Mouse (Mus musculus) lung, postnatal 4 days (tissue): ENCODE data around the gene Ext2.

Source experiments
- DNase-seq, 2 experiments: peaks; one replicate each; pipeline ENCODE4 v3.0.0; 2021

Gene Ext2

DNA sequence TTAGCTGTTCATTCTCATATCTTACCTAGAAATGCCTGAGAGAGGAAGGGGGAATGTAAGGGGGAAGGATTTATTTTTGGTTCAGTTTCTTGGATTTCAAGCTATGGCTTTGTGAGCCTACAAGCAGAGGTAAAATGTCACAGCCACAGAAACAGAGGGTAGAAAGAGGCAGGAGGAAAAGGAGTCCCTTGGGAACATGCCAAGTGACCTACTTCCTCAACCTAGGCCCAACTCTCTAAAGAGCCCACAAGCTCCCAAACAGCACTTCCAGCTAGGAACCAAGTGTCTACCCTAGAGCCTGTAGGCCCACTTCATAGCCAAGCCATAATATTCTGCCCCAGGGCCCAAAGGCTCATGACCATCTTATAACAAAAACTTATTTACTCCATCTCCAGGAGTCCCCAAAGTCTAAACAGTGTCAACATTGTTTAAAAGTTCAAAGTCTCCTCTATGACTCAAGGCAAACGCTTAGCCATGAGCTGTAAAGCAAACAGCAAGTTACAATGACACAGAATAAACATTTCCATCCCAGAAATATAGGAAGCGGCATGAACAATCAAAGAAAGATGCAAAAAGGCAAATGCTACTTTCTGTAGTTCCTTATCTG is 99.1 kb downstream of the Ext2 start:
- no peak for DNase-seq

DNA sequence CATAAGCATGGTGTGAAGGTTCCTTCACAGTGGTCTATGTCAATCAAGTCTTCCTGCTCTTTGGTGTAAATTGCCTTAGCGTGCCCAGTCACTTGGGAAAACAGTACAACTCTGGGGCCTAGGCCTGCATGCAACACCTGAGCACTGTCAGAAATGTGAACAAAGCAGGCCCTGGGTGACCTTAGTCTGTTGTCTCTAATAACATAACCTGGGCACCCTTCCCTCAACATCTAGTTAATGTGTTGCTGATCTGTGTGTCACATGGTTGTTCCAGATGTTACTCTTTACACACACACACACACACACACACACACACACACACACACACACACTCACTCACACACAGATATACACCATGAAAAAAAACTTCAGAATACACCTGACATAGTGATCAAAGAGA is 101.4 kb downstream of the Ext2 start:
- no peak for DNase-seq

GRCm38 (mm10) chr2:93719792-93720675 is 102.3 kb downstream of the Ext2 start:
- DNase-seq: no peak

DNA sequence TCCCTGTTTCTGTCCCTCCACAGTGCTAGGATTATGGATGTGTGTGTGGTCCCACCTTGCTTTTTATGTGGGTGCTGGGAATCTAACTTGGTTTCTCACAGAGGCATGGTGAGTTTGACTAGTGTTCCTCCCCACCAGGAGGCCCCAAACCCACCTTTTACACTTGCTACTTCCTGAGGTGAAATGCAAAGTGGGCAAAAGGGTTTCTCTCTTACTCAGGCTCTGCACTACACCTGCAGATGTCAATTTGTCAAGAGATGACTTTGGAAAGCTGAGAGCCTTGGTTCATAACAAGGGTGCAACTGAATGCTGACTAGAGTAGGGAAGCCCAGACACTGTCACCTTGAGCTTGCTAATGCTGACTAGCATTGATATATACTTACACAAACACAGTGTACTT is 109.1 kb downstream of the Ext2 start:
- DNase-seq: no peak

GRCm38 (mm10) chr2:93711460-93711859 is 110.9 kb downstream of the Ext2 start:
- DNase-seq: peak; percentile 47 to 57

DNA sequence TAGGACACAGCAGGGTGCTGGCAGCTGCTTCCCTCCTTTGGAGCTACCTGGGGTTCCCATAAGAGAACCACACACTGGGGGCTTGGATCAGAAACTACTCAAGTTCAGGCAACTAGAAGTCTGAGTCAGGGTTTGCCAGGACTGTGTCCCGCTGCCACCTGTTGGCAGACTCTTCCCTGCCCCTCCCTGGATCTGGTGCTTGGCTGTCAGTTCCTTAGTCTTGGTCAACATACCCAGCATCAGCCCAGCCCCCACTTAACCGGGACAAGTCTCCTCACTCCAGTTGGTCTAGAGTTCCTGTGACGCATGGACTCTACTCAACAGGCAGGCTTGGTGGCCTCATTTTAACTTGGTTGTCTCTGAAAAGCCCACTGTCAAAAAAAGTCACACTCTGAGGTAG is 112.7 kb downstream of the Ext2 start:
- DNase-seq: no peak

DNA sequence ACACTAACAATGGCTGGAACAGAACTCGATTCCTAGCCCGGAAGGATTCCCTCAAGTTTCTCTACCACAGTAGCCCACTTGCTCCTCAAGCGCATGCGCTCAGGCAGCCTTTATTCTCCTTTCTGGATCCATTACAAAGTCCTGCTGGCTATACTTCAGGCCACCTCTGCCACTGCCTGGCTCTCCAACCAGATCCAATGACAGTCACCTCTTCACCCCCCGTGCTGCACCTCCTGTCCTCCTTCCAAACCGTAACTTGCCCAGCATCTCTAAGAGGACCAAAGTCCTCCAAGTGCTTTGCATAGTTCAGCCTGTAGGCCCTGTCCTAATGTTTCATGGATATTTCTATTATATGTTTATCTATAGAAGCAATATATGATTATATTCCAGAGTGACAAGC is 113.1 kb downstream of the Ext2 start:
- no peak for DNase-seq

GRCm38 (mm10) chr2:93706825-93707224 is 115.5 kb downstream of the Ext2 start:
- no peak for DNase-seq

- no peak for DNase-seq
Measured at GRCm38 (mm10) chr2:93706407-93706806, 116.0 kb downstream of the Ext2 start.

- DNase-seq: no peak
Measured at GRCm38 (mm10) chr2:93704195-93704594, 118.2 kb downstream of the Ext2 start.

GRCm38 (mm10) chr2:93702936-93703926 is 119.1 kb downstream of the Ext2 start:
- DNase-seq: no peak

- DNase-seq: no peak
Measured at GRCm38 (mm10) chr2:93699346-93699745, 123.0 kb downstream of the Ext2 start.

GRCm38 (mm10) chr2:93696181-93696641 is 126.2 kb downstream of the Ext2 start:
- no peak for DNase-seq

GRCm38 (mm10) chr2:93693101-93693500 is 129.3 kb downstream of the Ext2 start:
- peak in 1 of 2 experiments; percentile 41 for DNase-seq

DNA sequence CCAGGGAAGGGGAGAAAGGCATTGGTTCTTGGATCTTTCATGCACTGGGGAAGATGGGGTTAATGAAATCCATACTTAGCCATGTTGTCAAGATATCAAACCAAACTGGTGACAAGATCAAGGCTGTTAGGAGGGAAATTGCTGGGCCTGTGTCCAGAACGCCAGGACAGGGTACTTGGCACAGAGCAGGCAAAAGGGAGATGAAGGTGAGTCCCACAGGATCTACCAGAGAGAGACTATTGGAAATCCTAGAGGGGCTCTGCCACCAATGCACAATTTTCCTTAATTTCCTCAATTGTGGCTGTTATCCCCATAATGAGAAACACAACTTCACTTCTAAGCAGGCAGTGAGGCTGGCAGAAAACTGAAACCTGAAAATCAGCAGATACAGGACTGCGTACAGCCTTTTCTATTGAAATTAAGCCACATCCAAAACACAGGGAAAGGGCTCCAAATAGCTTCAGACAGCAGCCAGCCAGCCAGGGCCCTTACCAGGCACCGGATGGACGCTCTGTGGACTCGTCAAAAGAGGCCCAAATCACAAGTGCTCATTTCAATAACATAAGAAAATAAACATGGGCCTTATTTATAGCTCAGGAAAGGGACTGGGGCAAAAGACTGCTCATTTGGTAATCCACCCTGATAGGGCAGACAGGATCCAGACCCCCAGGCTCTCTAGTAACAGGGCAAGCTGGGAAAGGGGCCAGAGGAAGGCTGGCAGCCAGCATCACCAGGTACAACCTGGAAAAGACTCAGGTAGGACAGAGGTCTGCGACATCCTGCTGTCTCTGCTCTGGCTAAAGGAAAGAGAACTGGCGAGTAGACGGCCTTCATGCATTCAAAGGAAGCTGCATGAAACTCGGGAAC is 132.1 kb downstream of the Ext2 start:
- no peak for DNase-seq

- no peak for DNase-seq
Measured at GRCm38 (mm10) chr2:93683674-93684073, 138.7 kb downstream of the Ext2 start.

DNA sequence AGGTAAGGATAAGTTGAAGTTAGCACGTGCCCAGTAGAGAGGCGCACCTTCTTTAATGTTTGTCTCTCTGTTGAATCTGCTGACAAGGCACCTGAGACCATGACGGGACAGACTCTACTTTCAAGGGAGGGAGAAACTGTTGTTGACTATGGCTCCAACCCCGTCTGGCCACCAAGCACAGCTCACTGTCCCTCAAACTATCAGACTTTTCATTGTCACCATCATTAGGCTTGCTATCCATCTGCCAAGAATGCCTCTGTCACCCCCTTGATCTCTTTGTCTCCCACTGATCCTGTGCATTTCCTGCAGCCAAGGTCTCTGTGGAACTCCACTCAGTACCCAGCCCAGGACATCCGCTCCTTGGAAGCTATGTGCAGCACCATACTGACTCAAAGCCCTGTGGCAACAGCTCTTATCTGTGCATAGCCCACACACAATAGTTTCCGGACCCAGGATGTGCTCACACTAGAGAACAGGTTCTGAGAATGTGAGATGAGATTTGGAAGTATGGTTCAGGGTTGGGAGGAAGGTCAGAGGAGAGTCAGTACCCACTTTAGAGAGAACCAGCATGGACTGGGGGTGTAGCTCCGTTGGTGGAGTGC is 139.7 kb downstream of the Ext2 start:
- no peak for DNase-seq

GRCm38 (mm10) chr2:93681321-93681720 is 141.0 kb downstream of the Ext2 start:
- no peak for DNase-seq

DNA sequence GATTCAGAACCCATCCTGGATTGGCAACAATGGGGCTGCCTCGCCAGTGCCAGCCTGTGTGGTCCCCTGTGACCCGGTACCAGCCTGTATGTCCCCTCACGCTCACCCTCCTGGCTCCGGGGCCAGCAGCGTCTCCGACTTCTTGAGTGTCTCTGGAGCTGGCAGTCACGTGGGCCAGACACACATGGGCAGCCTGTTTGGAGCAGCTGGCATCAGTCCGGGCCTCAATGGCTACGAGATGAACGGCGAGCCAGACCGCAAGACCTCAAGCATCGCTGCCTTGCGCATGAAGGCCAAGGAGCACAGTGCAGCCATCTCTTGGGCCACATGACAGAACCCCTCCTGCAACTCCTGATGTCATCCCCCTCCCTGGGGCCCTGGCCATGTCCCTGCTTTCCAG is 145.1 kb downstream of the Ext2 start:
- no peak for DNase-seq

DNA sequence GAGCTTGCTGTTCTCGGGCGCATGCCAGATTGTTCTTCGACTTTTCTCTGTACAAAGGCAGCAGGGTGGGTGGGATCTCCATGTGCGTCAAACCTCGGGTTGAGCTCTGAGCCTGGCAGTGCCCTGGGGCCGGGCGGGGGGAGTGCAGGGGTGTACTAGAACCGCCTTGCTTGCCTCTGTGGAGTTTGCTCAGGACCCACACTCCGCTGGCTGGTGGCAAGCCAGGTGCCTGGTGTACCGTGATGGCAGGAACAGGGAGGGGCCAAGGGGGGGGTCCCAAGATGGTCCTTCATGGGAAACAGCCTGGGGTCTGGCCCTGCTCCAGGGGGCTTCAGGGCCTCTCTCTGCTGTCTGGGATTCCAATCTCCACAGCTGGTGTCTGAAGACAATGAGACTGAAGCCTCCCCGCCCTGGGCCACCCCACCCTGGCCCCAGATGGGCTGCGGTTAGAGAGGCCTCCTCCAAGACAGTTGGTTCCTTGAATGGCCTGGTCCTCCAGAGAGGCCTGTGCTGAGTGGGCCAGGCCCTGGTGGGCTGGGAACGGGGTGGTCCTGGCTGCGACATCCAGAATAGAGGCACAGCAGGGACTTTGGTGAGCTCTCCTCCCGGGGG is 150.7 kb downstream of the Ext2 start:
- DNase-seq: no peak
